Mouse (Mus musculus): ENCODE data around the gene Tmem72.

Tmem72 gene

DNA sequence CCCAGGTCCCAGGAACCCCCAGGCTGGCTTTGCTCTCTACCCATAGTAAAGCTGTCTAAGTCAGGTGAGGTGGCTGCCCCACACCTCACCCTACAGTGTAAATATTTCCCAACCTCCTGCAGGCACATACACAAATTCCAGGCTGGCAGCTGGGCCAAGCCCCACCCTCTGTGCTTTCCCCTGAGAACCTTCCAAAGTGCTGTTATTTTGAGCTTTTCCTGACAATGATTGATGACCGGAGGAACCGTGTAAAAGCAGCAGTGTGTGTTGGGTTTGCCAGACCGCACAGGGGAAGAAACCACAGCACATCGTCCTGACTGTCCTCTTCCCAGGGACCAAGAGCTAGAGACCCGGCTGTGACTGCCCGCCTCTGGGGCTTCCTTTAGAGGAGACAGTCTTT is 66.3 kb downstream of the Tmem72 start, which contains the start of gene Depp1:
TSS of gene Depp1 (plus strand) at position 204 of the 400 bp plus-strand sequence.
- DNase-seq (ENCODE audit: low read depth, low spot score) = no peak

DNA sequence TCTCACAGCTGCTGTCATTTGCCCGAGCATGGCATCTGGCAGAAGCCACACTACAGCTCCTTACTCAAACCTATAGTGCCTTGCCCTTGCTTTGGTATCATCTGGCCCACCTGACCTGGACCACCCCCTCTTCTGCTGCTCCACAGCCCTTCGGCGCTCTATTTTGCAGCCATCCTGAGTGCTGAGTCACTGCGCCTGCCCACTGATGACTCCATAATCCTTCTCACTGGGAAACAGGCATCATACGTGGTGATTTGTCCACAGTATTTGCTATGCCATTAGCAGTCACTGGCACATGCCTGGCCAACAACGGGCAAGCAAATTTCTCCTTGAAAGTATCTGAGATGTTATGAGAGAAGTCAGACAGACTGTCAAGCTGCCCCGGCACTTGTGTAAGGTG is 66.9 kb downstream of the Tmem72 start:
- no peak for DNase-seq (ENCODE audit: low read depth, low spot score)

DNA sequence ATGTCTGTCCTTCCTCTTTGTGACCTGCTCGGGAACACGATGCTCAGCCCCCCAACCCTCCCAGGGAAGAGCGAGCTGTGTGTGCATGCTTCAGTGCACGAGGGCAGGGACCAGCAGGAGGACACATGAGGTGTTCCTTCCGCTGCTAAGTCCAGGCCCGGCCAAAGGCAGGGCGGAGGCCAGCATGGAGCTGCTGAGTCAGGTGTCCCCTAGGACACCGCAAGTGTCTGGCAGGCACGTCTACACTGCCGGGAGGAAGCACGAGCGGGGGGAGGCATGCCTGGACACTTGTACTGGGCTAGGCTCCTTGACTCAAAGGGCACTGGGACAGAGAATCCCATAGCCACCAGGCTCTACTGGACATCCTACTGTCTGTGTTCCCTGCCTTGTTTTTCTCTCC is 69.0 kb downstream of the Tmem72 start:
- DNase-seq (ENCODE audit: low read depth, low spot score) = no peak

DNA sequence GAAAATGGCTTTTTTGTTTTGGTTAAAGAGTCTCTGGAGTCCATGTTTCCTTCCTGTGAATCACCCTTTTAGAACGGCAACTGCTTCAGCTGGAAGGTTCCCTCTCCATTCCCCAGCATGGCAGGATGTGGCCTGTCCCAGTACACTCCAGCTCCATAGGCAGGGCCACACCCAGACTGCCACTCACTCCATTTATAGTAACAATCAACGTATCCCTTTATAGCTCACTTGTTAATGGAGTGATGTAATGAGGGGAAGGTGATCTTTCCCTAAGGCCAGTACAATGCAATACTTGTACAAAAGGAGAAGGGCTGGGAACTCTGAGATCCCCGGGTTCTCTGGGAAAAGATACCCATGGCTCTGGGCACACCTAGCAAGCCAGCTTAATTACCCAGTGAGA is 72.4 kb downstream of the Tmem72 start:
- DNase-seq (ENCODE audit: low read depth, low spot score) = no peak

DNA sequence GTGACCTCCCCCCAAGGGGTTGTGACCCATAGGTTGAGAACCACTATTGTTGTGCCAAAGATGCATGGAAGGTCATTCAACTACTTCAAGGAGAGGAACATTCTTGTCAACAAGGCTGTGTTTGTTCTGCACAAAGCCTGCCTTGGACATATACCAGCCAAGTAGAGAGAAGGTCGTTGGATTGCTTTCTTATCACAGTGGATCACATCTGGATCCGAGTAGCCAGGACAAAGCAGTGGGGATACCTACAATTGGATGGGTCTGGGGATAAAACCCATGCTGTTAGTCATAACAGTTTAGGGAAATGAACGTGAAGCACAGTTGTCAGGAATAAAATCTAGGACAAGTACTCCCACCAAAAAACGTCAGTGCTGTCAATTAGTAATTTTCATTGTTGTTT is 72.8 kb downstream of the Tmem72 start:
- DNase-seq (ENCODE audit: low read depth, low spot score) = no peak

GRCm38 (mm10) chr6:116642942-116643341 is 73.8 kb downstream of the Tmem72 start:
- DNase-seq (ENCODE audit: low read depth, low spot score) = no peak

- no peak for DNase-seq (ENCODE audit: low read depth, low spot score)
These were observed 77.0 kb downstream of the Tmem72 start for GRCm38 (mm10) chr6:116639663-116640062.

GRCm38 (mm10) chr6:116638871-116639270 is 77.8 kb downstream of the Tmem72 start:
- no peak for DNase-seq (ENCODE audit: low read depth, low spot score)

DNA sequence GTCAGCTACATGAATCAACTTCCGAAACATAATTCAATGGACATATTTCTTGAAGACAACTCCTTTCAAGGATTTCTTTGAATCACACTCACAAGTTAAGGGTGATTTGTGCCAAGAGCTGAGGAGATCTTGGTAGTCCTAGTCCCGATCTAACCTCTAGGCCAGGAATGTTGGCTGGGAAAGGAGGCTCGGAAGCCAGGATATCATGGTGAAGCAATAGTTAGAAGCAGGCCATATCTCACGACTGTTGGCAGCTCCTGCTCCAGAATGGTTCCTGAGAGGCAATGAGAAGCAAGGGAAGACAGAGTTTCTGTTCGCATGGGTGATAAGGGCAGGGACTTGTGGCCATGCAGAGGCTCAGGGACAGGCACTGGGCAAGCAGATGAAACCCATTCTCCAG is 79.2 kb downstream of the Tmem72 start:
- no peak for DNase-seq (ENCODE audit: low read depth, low spot score)

DNA sequence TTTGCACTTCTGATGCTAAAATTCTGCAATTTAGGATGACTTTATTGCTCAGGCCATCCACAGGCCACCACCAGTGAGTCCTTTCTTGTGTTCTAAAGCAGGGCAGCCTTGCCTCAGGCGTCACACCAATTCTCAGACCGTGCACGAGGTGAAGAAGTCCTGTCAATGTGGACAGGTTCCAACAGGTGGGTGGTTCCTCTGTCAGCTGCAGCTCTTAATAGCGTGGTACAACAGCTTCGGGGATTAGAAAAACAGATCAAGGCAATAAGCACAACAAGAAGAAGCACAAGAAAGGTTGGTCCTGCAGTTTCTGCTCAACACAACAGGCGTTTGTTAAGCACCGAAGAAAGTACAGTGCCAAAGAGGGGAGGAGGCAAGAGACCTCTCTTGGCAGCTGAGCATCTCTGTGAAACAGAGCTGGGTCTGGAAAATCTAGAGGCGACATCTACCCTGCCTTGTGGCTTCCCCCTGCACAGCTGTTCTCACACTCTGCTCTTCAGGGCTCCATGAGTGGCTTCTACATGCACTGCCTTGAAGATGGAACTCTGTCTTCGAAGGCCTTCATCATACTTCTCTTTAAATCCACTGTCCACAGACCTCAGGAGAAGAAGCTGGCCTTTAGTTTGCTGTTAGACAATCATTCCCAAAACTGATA is 80.0 kb downstream of the Tmem72 start:
- DNase-seq (ENCODE audit: low read depth, low spot score) = no peak

GRCm38 (mm10) chr6:116635251-116636180 is 81.2 kb downstream of the Tmem72 start:
- no peak for DNase-seq (ENCODE audit: low read depth, low spot score)

DNA sequence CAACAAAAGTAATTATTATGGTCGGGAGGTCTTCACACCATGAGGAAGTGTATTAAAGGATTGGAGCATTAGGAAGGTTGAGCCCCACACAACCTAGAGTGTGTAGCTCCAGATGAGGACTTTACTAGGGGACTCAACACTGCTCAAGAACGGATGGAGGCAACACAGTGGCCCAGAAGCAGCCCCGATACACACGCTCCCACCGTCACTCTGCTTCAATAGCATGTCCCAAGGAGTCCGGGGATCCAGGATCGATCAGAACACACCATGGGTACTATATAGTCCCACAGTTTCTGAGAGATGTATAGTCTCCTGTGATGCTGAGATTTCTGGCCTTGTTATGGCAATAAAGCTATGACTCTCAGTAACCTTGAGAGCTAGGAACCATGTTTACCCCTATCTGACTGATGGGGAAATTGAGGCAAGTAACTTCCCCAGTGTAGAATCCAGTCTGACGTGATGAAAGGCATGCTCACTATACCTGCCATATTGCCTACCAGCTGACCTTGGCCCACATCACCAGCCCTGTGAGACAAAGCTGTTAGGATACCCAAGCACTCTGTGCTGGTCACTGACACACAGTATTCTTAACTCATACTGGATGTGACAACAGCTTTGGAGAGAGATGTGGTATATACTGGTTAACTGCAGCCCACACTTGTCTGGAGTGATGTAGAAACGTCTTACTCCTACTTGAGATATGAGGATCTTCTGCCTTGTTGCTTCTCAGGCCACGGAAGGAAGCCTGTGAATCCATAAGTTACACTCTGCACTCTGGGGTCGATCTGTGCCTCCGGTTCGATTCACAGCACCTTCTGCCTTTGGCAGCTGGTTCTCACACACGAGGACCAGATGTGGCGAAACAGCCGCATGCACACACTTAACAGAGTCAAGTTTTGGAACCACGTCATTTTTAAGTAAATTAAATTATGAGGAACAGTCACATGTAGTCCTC is 82.7 kb downstream of the Tmem72 start:
- DNase-seq (ENCODE audit: low read depth, low spot score) = no peak

GRCm38 (mm10) chr6:116632129-116632528 is 84.6 kb downstream of the Tmem72 start:
- peak; percentile 22 for DNase-seq (ENCODE audit: low read depth, low spot score)

- no peak for DNase-seq (ENCODE audit: low read depth, low spot score)
These were observed 86.9 kb downstream of the Tmem72 start for GRCm38 (mm10) chr6:116629766-116630165.
